Mouse (Mus musculus) erythroblast, embryonic 14.5 days (primary cell): ENCODE data around the gene Amdhd2.

Experiments used
- GATA1 ChIP-seq: IDR thresholded peaks from 2 replicates; pipeline ENCODE4 v1.6.1; 2012; ENCODE audit warnings: low read length, inconsistent platforms, mixed read lengths
- TAL1 ChIP-seq: IDR thresholded peaks from 3 replicates; pipeline ENCODE4 v1.6.1; 2012; ENCODE audit warnings: low read length, inconsistent platforms, mixed read lengths

GRCm38 (mm10) chr17:24201092-24201491 lies 37.5 kb upstream of the Amdhd2 start:
- TF ChIP-seq TAL1, result no peak
- no peak for TF ChIP-seq GATA1
